Mouse (Mus musculus) pancreas, adult 10 weeks (tissue): ENCODE results near the gene Cfap77. TPM values are rescaled to one million over a fixed set of nuclear protein-coding genes. Genes with fewer than 3 reads are reported as not detected.

Experiments used
- polyA plus RNA-seq: library from polyadenylated mRNA; stranded (reverse); fragments of 350-450 nt; fragmentation: Illumina TruSeq; extraction: RNeasy Lipid Tissue Mini Kit (QIAGEN cat#74804); gene quantifications from one replicate; pipeline ENCODE4 v1.2.3, GENCODE M21; 2015; ENCODE audit warnings: low read depth, low replicate concordance; ENCODE audit not compliant: insufficient read depth

Gene Cfap77
- polyA plus RNA-seq = not detected

GRCm38 (mm10) chr2:29054991-29055390, at the start of gene Cfap77:
Cfap77 (minus strand) TSS chr2:29055066.

DNA sequence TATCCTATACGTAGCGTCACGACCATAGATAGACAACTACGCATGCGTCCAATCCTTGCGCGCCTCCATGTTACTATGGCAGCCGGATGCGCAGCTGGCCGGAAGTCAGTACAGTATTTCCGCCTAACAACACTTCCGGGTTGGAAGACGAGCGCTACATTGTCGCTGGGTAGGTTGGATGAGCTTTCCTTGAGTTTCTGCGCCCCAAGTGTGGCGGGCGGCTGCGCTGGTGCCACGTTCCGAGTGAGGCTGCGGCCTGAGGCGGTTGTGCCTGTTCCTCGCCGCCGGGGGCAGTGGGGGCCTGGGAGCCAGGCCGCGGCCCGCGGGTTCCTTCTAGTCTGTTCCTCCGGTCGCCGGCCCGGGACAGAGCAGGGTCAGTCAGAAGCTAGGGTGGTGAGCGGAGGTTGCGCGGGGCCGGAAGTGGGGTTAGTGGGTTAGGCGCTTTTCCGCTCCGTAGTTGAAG, 5.3 kb upstream of the Cfap77 start, which contains the start of gene Ttf1:
Gene Ttf1, plus strand, starts transcription at position 128 of the 463 bp plus-strand sequence.

DNA sequence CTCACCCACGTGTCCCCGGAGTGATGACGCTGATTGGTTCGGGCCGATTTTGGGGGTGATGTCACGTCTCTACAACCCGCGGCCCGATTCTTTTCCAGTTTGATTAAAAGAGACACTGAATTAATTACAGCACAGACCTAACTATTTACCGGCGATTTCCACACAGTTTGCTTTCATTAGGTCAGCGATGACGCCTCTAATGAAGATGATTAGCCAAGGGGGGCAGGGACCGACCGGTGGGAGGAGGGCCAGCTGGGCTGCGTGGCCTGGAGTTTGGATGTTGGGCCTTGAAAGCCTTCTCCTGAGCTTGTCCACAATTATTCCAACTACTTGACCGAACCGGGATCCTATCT, 138.4 kb downstream of the Cfap77 start, which contains the start of gene Barhl1:
Gene Barhl1, minus strand, starts transcription at position 156 of the 353 bp plus-strand sequence.

Other genes starting within 250 kb of the Cfap77 start
- 2.2 TPM for gene Gtf3c4, start 214.7 kb downstream of the Cfap77 start, polyA plus RNA-seq
- gene Ddx31, start 214.7 kb downstream of the Cfap77 start, polyA plus RNA-seq = 2.7 TPM
- not detected for gene Barhl1, start 138.4 kb downstream of the Cfap77 start, polyA plus RNA-seq
- gene Ttf1, start 5.2 kb upstream of the Cfap77 start, polyA plus RNA-seq = 2.7 TPM
- 7.4 TPM for gene Setx, start 69.1 kb upstream of the Cfap77 start, polyA plus RNA-seq
- gene Ntng2, start 197.9 kb upstream of the Cfap77 start, polyA plus RNA-seq = 1.9 TPM